Mouse (Mus musculus) CH12.LX (cell line): ENCODE measurements around the gene Tbc1d10a. TPM values are rescaled to one million over a fixed set of nuclear protein-coding genes. Genes with fewer than 3 reads are reported as not detected.

ENCODE experiments used
- DNase-seq: peaks from one replicate; pipeline ENCODE4 v3.0.0-alpha.2; 2013; ENCODE audit errors: extremely low read depth
- H3K27ac ChIP-seq: 2 replicates; pipeline ENCODE4 v1.5.1; 2012; ENCODE audit warnings: low read depth, mild to moderate bottlenecking, control low read depth, moderate library complexity; ENCODE audit not compliant: insufficient read depth
- H3K27me3 ChIP-seq: replicated peaks from 2 replicates; pipeline ENCODE3; 2012; ENCODE audit warnings: inconsistent platforms
- H3K36me3 ChIP-seq, 2 experiments: replicated peaks in 1 of 2; 2 replicates each; pipeline versions ENCODE3 to v1.6.1; 2012; ENCODE audit warnings: inconsistent platforms in 1 of 2, low read length in 1 of 2, mild to moderate bottlenecking in 1 of 2, mixed read lengths in 1 of 2, moderate library complexity in 1 of 2; ENCODE audit not compliant: control insufficient read depth in 1 of 2, insufficient read depth in 1 of 2
- H3K4me1 ChIP-seq, 2 experiments: 2 replicates each; pipeline ENCODE4 v1.6.1; 2012; ENCODE audit warnings: inconsistent platforms in 1 of 2, moderate library complexity in 1 of 2; ENCODE audit not compliant: insufficient read depth in 2 of 2, control insufficient read depth in 1 of 2
- H3K4me2 ChIP-seq: 2 replicates; pipeline ENCODE4 v1.6.1; 2012; ENCODE audit warnings: low read depth, mild to moderate bottlenecking, control low read depth; ENCODE audit not compliant: poor library complexity, insufficient read depth, severe bottlenecking
- H3K4me3 ChIP-seq, 3 experiments: fragments of 150-350 bp in 1 of 3; sonication (generic) in 1 of 3; replicated peaks in 1 of 3; 2 replicates each; pipeline versions ENCODE3 to v1.5.1; 2011 to 2012; ENCODE audit warnings: low read depth in 2 of 3, low read length in 2 of 3, mild to moderate bottlenecking in 2 of 3, moderate library complexity in 2 of 3, control low read depth in 1 of 3, improper control_type of control experiment in 1 of 3, inconsistent platforms in 1 of 3, mixed read lengths in 1 of 3; ENCODE audit not compliant: poor library complexity in 1 of 3
- H3K79me2 ChIP-seq: replicated peaks from 2 replicates; pipeline ENCODE4 v1.6.1; 2012; ENCODE audit warnings: mild to moderate bottlenecking, moderate library complexity; ENCODE audit not compliant: control insufficient read depth, poor library complexity, insufficient read depth, severe bottlenecking; ENCODE audit errors: extremely low read depth
- H3K9ac ChIP-seq: 2 replicates; pipeline ENCODE4 v1.6.1; 2012; ENCODE audit warnings: low read depth, mild to moderate bottlenecking, control low read depth, moderate library complexity; ENCODE audit not compliant: insufficient read depth
- H3K9me3 ChIP-seq: replicated peaks from 2 replicates; pipeline ENCODE3; 2012; ENCODE audit warnings: low read length, inconsistent platforms, mixed read lengths
- CHD1 ChIP-seq: IDR thresholded peaks from 2 replicates; pipeline ENCODE4 v1.6.1; 2012; ENCODE audit warnings: low read depth, low read length, improper control_type of control experiment, inconsistent platforms
- CHD2 ChIP-seq: IDR thresholded peaks from 2 replicates; pipeline ENCODE4 v1.6.1; 2011; ENCODE audit warnings: low read length, improper control_type of control experiment
- ELF1 ChIP-seq: IDR thresholded peaks from 2 replicates; pipeline ENCODE4 v1.6.1; 2014; ENCODE audit warnings: low read depth, mild to moderate bottlenecking, inconsistent platforms, low read length, improper control_type of control experiment
- EP300 ChIP-seq: IDR thresholded peaks from 2 replicates; pipeline ENCODE4 v1.6.1; 2011; ENCODE audit warnings: low read length, improper control_type of control experiment
- HCFC1 ChIP-seq: IDR thresholded peaks from 2 replicates; pipeline ENCODE4 v1.6.1; 2012; ENCODE audit warnings: low read depth, mild to moderate bottlenecking, inconsistent platforms, low read length, improper control_type of control experiment
- JUN ChIP-seq: IDR thresholded peaks from 2 replicates; pipeline ENCODE4 v1.6.1; 2011; ENCODE audit warnings: low read depth, mild to moderate bottlenecking, low read length, improper control_type of control experiment, moderate library complexity; ENCODE audit not compliant: insufficient read depth
- JUND ChIP-seq: conservative IDR thresholded peaks from 2 replicates; pipeline ENCODE4 v1.6.1; 2011; ENCODE audit warnings: low read depth, low read length, improper control_type of control experiment
- MAFK ChIP-seq: IDR thresholded peaks from 2 replicates; pipeline ENCODE4 v1.6.1; 2011; ENCODE audit warnings: low read length, improper control_type of control experiment; ENCODE audit not compliant: insufficient replicate concordance
- MAX ChIP-seq: IDR thresholded peaks from 2 replicates; pipeline ENCODE4 v1.6.1; 2011; ENCODE audit warnings: low read length, improper control_type of control experiment
- MAZ ChIP-seq: IDR thresholded peaks from 2 replicates; pipeline ENCODE4 v1.6.1; 2012; ENCODE audit warnings: low read depth, mild to moderate bottlenecking, inconsistent platforms, low read length, improper control_type of control experiment, moderate library complexity
- MEF2A ChIP-seq: IDR thresholded peaks from 2 replicates; pipeline ENCODE4 v1.6.1; 2014; ENCODE audit warnings: low read depth, mild to moderate bottlenecking, inconsistent platforms, low read length, improper control_type of control experiment, borderline replicate concordance
- MXI1 ChIP-seq: IDR thresholded peaks from 2 replicates; pipeline ENCODE4 v1.6.1; 2011; ENCODE audit warnings: mild to moderate bottlenecking, low read depth, low read length, improper control_type of control experiment
- POLR2A ChIP-seq: IDR thresholded peaks from 2 replicates; pipeline ENCODE4 v1.6.1; 2011; ENCODE audit warnings: low read depth, mild to moderate bottlenecking, improper control_type of control experiment, low read length
- RAD21 ChIP-seq: IDR thresholded peaks from 2 replicates; pipeline ENCODE4 v1.6.1; 2011; ENCODE audit warnings: low read depth, mild to moderate bottlenecking, low read length, improper control_type of control experiment, moderate library complexity
- SMC3 ChIP-seq: IDR thresholded peaks from 2 replicates; pipeline ENCODE4 v1.6.1; 2011; ENCODE audit warnings: low read depth, low read length, improper control_type of control experiment
- USF1 ChIP-seq: IDR thresholded peaks from 2 replicates; pipeline ENCODE4 v1.6.1; 2014; ENCODE audit warnings: low read depth, mild to moderate bottlenecking, inconsistent platforms, low read length, improper control_type of control experiment
- USF2 ChIP-seq: conservative IDR thresholded peaks from 2 replicates; pipeline ENCODE4 v1.6.1; 2011; ENCODE audit warnings: low read depth, low read length, improper control_type of control experiment
- ZNF384 ChIP-seq: IDR thresholded peaks from 2 replicates; pipeline ENCODE4 v1.6.1; 2012; ENCODE audit warnings: low read depth, low read length, improper control_type of control experiment, inconsistent platforms
- dilution Hi-C: fragments of 300-500 bp; cut with MboI; formaldehyde crosslinking; loops from 2 replicates; pipeline ENCODE4 v1.14.3; 2020; ENCODE audit warnings: low sequenced_read_pairs; ENCODE audit not compliant: extremely low pct_unique_long_range_greater_than_20kb, extremely low pct_ligation_motif_present
- in situ Hi-C: fragments of 300-500 bp; cut with MboI; formaldehyde crosslinking; loops from 3 replicates; pipeline ENCODE4 v1.14.3; 2019; ENCODE audit warnings: low sequenced_read_pairs, low pct_ligation_motif_present, low pct_unique_long_range_greater_than_20kb, mixed read lengths
- polyA plus RNA-seq: library from polyadenylated mRNA; unstranded; fragments of >175 nt; gene quantifications from 2 replicates; pipeline ENCODE4 v1.2.1, GENCODE M21; 2012; ENCODE audit warnings: low read depth; ENCODE audit not compliant: insufficient read length
- total RNA-seq, 2 experiments: library from RNA; depleted of rRNA; stranded (reverse); fragments of 300-350 nt in 1 of 2; fragments of >200 nt in 1 of 2; gene quantifications; 2 replicates each; pipeline ENCODE4 v1.2.3; 2012 to 2014

The Tbc1d10a gene
- total and polyA plus RNA-seq, 3 experiments = 30.3 to 33.9 (median 33.5) TPM

DNA sequence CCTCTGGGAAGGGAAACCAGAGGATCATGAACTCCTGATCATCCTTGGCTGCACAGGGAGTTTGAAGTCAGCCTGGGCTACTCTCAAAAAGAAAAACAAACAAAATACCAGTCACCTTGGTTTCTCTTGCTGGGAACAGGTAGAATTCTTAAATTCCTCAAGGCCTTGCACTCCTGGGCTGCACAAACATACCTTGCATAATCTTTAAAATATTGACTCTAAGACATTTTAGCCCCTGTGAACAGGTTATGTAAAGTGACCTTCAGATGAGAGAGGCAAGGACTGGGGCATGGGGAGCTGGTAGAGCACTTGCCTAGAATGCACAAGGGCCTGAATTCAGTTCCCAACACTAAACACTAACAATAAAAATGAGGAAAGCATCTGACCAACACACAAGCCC lies 45.1 kb upstream of the Tbc1d10a start:
- peaks cover 29 to 47% of the 10 kb centered on the region in 2 experiments for H3K4me1 ChIP-seq
- H3K79me2 ChIP-seq = peaks cover 11% of the 10 kb centered on the region
- no peak overlapping the region for H3K27ac ChIP-seq
- no peak for TF ChIP-seq HCFC1
- no peak for TF ChIP-seq MAZ
- TF ChIP-seq MXI1 = no peak
- no peak for TF ChIP-seq RAD21
- TF ChIP-seq POLR2A = no peak
- no peak for TF ChIP-seq ELF1
- no peak for TF ChIP-seq MAFK
- no peak for TF ChIP-seq CHD2
- TF ChIP-seq USF2 = no peak
- TF ChIP-seq JUND = no peak
- in situ Hi-C loops = no loop called here
- peaks cover 44 to 79% of the 10 kb centered on the region in 2 experiments for H3K36me3 ChIP-seq
- H3K27me3 ChIP-seq = no peaks in the 10 kb centered on the region
- no peak overlapping the region for H3K4me2 ChIP-seq
- no peaks in the 10 kb centered on the region for H3K9me3 ChIP-seq
- dilution Hi-C loops = no loop called here
- no peak for DNase-seq
- no peak overlapping the region for H3K4me3 ChIP-seq
- H3K9ac ChIP-seq = no peak overlapping the region

DNA sequence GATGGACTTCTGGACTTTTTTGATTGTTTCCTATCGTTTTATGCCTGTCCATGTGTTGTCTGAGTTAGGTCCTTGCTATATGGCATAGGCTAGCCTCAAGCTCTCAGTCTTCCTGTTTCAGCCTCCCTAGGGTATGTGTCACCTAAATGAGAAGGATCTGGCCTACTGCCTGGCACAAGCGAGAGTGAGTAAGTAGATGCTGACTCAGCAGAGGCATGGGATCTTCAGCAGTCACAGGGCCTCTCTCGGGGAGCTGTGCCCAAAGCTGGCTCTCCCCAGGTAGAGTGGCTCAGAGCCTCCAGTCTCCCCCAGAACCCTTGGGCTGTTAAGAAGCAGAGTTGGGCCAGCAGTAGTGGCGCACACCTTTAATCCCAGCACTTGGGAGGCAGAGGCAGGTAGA lies 44.2 kb upstream of the Tbc1d10a start:
- no peak overlapping the region for H3K9ac ChIP-seq
- peaks cover 21 to 39% of the 10 kb centered on the region in 2 experiments for H3K4me1 ChIP-seq
- no peak overlapping the region for H3K4me2 ChIP-seq
- H3K27me3 ChIP-seq = no peaks in the 10 kb centered on the region
- peaks cover 5% of the 10 kb centered on the region; the same call in 1 of the 2 replicates for H3K79me2 ChIP-seq
- dilution Hi-C loops (no loop called here), in situ Hi-C loops (no loop called here)
- DNase-seq = no peak
- H3K36me3 ChIP-seq = peaks cover 41 to 77% of the 10 kb centered on the region in 2 experiments
- no peak for TF ChIP-seq JUN
- TF ChIP-seq MAFK = peak; percentile 90
- H3K27ac ChIP-seq = no peak overlapping the region
- H3K4me3 ChIP-seq = no peak overlapping the region
- H3K9me3 ChIP-seq = no peaks in the 10 kb centered on the region

DNA sequence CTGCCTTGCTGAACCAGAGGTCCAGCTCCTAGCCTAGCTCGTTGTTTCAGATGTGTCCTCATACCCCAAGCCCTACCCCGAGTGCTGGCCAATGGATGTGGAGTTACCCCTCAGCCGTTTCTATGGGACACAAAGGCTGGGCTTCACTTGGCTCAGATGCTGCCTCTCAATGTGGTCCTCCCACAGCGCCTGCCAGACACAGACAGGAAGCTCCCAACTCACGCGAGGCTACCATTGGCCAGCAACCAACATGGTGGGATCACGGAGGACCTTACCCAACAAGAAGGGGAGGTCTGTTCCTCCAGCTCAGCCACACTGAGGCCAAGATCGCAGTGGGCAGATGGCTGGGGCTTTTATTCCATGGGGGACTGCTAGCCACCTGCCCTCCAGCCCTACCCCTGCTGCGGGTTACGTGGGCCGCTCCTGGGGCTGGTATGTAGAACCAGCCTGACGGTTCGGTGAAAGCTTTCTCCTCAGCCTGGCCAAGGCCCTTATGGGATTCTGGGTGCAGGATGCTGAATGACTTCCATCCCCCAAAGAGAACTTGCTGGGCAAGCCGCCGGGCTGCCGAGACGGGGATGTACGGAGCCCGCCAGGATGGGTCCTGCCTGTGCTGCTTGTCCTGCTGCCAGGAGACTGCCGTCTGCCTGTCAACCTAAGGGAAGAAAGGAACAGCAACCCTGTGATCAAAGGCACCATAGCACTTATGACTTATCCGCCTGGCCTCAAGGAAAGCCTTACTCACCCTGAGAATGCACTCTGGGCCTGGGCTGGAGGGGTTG lies 43.1 kb upstream of the Tbc1d10a start:
- H3K9ac ChIP-seq = no peak overlapping the region
- no peak for DNase-seq
- H3K27ac ChIP-seq = no peak overlapping the region
- peaks cover 12 to 28% of the 10 kb centered on the region in 2 experiments for H3K4me1 ChIP-seq
- H3K4me2 ChIP-seq = no peak overlapping the region
- H3K27me3 ChIP-seq = no peaks in the 10 kb centered on the region
- in situ Hi-C loops (no loop called here), dilution Hi-C loops (no loop called here)
- no peak overlapping the region for H3K4me3 ChIP-seq
- H3K36me3 ChIP-seq = peaks cover 39 to 74% of the 10 kb centered on the region in 2 experiments
- TF ChIP-seq MXI1 (no peak), MEF2A (no peak), SMC3 (no peak), CHD1 (no peak), MAX (no peak), MAZ (no peak), USF2 (no peak), USF1 (no peak), ZNF384 (no peak), EP300 (no peak), JUND (no peak)
- no peaks in the 10 kb centered on the region for H3K9me3 ChIP-seq
- H3K79me2 ChIP-seq = no peaks in the 10 kb centered on the region
